8 mouse cellular contexts compared by ENCODE assay signal in the genomic region with DNA sequence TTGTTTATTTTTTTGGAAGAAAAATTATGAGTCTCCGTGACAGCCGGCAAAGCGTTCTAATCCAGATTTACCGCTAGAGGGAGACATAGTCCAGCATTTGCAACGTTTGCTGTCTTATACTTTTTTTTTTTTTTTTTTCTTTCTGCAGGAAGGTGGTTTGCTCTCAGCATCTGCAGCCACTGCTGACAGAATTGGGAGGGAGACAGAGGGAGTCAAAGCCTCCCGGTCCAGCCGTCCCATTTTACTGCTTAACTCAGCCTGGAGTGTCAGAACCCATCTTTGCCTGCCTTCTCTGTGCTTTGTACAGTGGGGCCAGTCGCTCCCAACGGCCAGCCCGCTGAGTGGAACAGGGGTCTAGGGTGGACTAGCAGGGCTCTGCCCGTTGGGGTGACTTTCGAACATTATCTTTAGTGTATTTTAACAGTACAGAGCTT. TPM values are rescaled to one million over a fixed set of nuclear protein-coding genes. Genes with fewer than 3 reads are reported as not detected.
DNase-seq lines count a peak whose midpoint lies in the region; ATAC-seq and TF ChIP-seq lines count a peak whose summit lies in the region.

A gene (plus strand): TSS at position 121 of the 434 bp plus-strand sequence.

- H3K27ac ChIP-seq in gastrocnemius, adult 2 months, result no peak within 1 kb of the TSS

- no peak for DNase-seq in gastrocnemius, adult 2 months
- DNase-seq in gastrocnemius, postnatal 25 days, result no peak
- peak; percentile 28 for DNase-seq in cerebellum, adult 9-11 months
- DNase-seq in hindlimb bud, embryonic 11.5 days (ENCODE audit: extremely low spot score, low read depth, low spot score), result peak; percentile 80
- DNase-seq in left cerebral cortex, postnatal 14 days (ENCODE audit: low spot score in 2 of 2), result peak; percentile 68 to 70
- DNase-seq in right cerebral cortex, postnatal 4 days, result peak; percentile 49

- intact Hi-C loops in gastrocnemius, adult 2 months (cut with DNase I), result no loop called here
- intact Hi-C loops in left cerebral cortex, postnatal 14 days (cut with DNase I), result no loop called here

- peak; percentile 66 for ATAC-seq in frontal cortex, adult (ENCODE audit: low TSS enrichment)
- ATAC-seq in megakaryocyte-erythroid progenitor cell, adult 5-6 weeks (replicated peaks; ENCODE audit: low FRiP score, low TSS enrichment, poor library complexity, severe bottlenecking), result peak; percentile 63

- TF ChIP-seq CTCF in gastrocnemius, adult 2 months (IDR thresholded peaks at IDR 0.05), result peak; percentile 81

- peak within 1 kb of the TSS; percentile 62 for H3K4me3 ChIP-seq in gastrocnemius, adult 2 months

RNA-seq across cellular contexts. Expression of the gene that starts here (rescaled TPM):
- total RNA-seq in gastrocnemius, adult 2 months (2021), result not detected
- total RNA-seq in gastrocnemius, postnatal 25 days (2021), result not detected
- total RNA-seq in left cerebral cortex, postnatal 14 days (2021), result 10 to 100 TPM; 71.4 to 79.2 TPM
- not detected in 2 replicates for total RNA-seq in megakaryocyte-erythroid progenitor cell, adult 5-6 weeks (2014; fragmentation: Nextera tagmentation)
- total RNA-seq in megakaryocyte-erythroid progenitor cell, adult 5-6 weeks (2017), result not detected in 2 replicates

Comparison
In these comparisons a context has a peak if more than half of its experiments do, and no peak if none do; other contexts are left out.
1. RNA of the gene that starts here (total RNA-seq): 71.4 to 79.2 TPM in left cerebral cortex, postnatal 14 days; not detected in gastrocnemius, postnatal 25 days, not detected in gastrocnemius, adult 2 months and not detected in megakaryocyte-erythroid progenitor cell, adult 5-6 weeks; every median in the first group is over 10 times any median in the second.
2. Peak in ATAC-seq in megakaryocyte-erythroid progenitor cell, adult 5-6 weeks; RNA of the gene not detected or under 1 TPM.
3. DNase-seq: peak in cerebellum, adult 9-11 months (single experiment), hindlimb bud, embryonic 11.5 days (single experiment), left cerebral cortex, postnatal 14 days (2 of 2) and right cerebral cortex, postnatal 4 days (single experiment); none in gastrocnemius, adult 2 months (single experiment) and gastrocnemius, postnatal 25 days (single experiment).